Mouse (Mus musculus) spleen, postnatal 0 days (tissue): ENCODE measurements around the gene Dtymk. TPM values are rescaled to one million over a fixed set of nuclear protein-coding genes. Genes with fewer than 3 reads are reported as not detected.

Experiments used
- polyA plus RNA-seq: library from polyadenylated mRNA; unstranded; fragments of >200 nt; fragmentation: Nextera tagmentation; extraction: Ambion mirVana; gene quantifications from 2 replicates; pipeline ENCODE4 v1.2.1, GENCODE M21; 2015

Gene Dtymk
- polyA plus RNA-seq: 214 and 231 TPM in 2 replicates

DNA sequence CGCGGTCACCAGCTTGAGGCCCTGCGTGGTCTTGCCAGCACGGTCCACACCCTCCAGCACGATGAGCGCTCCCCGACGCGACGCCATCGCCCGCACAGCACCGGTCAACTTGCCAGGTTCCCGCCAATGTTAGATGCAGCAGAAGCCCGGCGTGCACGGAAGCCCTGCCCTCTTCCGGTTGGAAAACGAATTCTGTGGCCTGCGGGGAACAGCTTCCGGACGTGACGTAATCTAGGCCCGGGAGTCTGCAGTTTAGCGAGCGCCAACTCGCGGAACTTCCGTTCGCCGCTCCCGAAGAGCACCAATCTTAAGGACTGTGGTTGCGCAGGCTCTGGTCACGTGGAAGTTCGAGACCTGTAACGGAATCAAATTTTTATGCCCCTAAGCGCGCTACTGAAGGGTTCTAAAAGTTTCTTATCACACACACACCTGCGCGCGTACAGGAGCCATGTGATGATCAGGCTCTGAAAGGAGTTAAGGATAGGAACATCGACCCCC, at the start of gene Dtymk:
TSS of gene Dtymk (minus strand) at position 194 of the 498 bp plus-strand sequence.

DNA sequence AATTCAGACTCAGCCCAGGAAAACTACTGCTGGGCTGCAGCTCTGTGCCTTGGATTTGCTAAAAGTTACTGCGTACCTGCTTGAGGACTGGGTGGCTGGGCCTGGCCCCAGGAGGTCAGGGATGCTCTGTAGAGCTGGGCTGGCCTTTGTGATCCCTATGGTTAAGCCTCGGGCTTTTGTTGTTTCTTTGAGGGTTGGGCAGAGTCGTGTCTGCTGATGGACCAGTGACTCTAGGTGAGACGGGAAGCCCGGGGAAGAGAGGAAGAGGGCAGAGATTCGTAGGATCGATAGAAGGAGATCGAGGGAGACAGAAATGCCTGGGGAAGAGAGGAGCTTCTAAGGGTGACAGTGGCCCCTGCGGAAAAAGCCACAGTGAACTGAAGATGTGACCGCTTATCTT, 22.9 kb upstream of the Dtymk start, which contains the start of gene D2hgdh:
TSS of gene D2hgdh (plus strand) at position 301 of the 400 bp plus-strand sequence.

DNA sequence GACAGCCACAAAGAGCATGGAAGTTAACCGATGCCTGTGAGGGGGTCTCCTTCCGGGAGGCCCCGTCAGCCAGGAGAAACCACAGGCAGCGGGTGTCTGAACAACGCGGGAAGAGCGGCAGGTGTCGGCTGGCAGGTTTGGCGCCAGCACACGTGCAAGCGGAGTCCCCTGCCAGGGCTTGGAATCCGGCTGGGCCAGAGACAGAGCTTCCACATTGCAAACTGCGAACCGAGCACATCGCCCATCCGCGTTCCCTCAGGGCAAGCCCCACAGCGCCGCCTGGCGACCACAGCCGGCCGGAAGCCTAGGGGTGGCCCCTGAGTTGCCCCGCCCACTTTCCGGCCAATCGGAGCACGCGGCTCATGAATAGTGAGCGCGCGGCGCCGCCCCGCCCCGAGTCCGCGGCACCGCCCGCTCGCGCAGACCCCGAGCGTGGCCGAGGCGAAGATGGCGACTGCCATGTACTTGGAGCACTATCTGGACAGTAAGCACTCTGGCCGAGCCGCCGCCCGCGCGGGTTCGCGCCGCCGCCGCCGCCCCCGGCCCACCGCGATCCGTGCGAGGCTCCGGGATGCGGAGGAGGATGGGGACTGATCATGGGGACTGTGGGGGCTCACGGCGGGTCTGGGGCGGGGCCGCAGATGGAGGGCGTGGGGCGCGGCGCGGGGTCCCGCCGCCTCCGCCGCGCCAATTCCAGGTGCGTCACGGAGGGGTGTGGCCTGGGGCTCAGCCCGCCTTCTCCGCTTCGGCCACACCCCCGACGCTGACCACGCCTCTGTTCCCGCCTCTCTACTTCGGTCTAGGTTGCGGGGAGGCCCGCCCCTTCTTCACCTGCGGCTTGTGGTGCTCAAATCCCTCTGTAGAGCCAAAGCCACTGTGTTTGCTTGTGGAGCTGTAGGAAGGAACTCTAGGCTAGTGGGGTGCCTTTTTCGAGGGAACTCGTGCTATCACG, 2.1 kb upstream of the Dtymk start, which contains the start of gene Ing5:
TSS of gene Ing5 (plus strand) at position 410 of the 952 bp plus-strand sequence.

DNA sequence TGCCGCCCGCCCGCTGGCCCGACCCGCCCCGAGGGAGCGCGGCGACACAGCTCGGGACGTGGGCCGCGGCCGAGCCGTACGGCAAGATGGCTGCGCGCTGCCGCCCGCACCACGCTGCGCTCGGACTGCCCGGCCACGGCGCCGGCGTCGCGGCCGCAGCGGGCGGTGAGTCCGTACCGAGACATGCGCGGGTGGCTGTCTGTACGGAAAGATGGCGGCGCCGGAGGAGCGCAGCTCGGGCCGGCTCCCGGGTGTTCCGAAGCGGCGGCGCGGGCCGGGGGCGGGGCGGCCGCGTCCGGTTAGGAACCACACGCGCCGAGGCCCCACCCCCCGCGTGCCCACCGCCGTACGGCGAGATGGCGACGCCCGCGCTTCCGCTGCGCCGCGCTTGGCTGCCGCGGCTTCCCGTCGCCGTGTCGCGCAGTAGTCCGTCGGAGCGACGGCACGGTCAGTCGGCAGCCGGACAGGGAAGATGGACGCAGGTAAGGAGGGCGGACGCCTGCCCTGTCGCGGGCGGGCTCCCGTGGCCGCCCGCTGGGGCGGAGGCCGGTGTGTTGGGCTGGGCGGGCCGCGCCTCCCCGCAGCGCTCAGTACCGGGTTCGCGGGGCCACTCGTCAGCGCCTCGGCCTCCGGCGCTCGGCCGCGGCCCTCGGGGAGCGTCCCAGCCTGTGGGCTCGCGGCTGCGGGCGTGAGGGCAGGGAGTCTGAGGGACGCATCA, 47.0 kb downstream of the Dtymk start, which contains the start of gene Thap4:
TSS of gene Thap4 (minus strand) at position 292 of the 718 bp plus-strand sequence.

DNA sequence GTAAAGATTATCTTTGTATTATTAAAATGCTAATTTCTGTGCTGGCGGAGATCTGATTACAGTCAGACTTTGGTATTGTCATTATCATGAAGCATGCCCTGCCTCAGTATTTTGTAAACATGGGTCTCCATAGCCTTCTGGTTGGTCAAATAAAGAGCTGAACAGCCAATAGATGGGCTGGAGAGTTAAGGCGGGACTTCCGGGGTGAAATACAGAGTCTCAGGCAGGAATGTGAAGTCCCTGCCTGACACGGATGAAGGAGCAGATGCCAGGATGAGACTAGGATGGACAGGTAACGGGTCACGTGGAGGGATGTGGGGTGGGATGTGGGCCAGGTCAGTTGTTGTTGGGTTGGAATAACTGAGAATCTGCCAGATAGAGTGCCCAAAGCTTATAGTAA, 50.4 kb downstream of the Dtymk start, which contains the start of gene Atg4b:
TSS of gene Atg4b (plus strand) at position 211 of the 400 bp plus-strand sequence.

Other genes starting within 250 kb of the Dtymk start
- gene Stk25, start 143.3 kb downstream of the Dtymk start, polyA plus RNA-seq: 66.7 and 78.0 TPM in 2 replicates
- gene Bok, start 116.3 kb downstream of the Dtymk start, polyA plus RNA-seq: 22.8 and 24.3 TPM in 2 replicates
- gene Atg4b, start 50.4 kb downstream of the Dtymk start, polyA plus RNA-seq: 77.8 and 96.4 TPM in 2 replicates
- gene Thap4, start 47.1 kb downstream of the Dtymk start, polyA plus RNA-seq: 19.3 and 19.6 TPM in 2 replicates
- gene Ing5, start 2.0 kb upstream of the Dtymk start, polyA plus RNA-seq: 11.7 and 12.3 TPM in 2 replicates
- gene D2hgdh, start 23.0 kb upstream of the Dtymk start, polyA plus RNA-seq: 7.0 and 7.8 TPM in 2 replicates
- gene Gal3st2, start 59.4 kb upstream of the Dtymk start, polyA plus RNA-seq: not detected in 2 replicates
- not detected in 2 replicates for gene Gal3st2b, start 116.4 kb upstream of the Dtymk start, polyA plus RNA-seq
- not detected in 2 replicates for gene Gal3st2c, start 188.6 kb upstream of the Dtymk start, polyA plus RNA-seq
- gene Neu4, start 218.5 kb upstream of the Dtymk start, polyA plus RNA-seq: not detected in 2 replicates